Mouse (Mus musculus) G1E (cell line): ENCODE data around the gene Foxn3.

ENCODE experiments used
- CTCF ChIP-seq: IDR thresholded peaks from 2 replicates; pipeline ENCODE4 v1.5.1; 2012; ENCODE audit warnings: low read depth, low read length, inconsistent platforms, mixed read lengths
- GATA1 ChIP-seq: IDR thresholded peaks from 2 replicates; pipeline ENCODE4 v1.6.1; 2012; ENCODE audit warnings: borderline replicate concordance, low read length, inconsistent platforms, mixed read lengths
- GATA2 ChIP-seq: IDR thresholded peaks from 2 replicates; pipeline ENCODE4 v1.6.1; 2012; ENCODE audit warnings: low read depth, low read length, inconsistent platforms, borderline replicate concordance
- POLR2AphosphoS5 ChIP-seq: IDR thresholded peaks from 2 replicates; pipeline ENCODE4 v1.6.1; 2012; ENCODE audit warnings: low read depth, low read length, inconsistent platforms; ENCODE audit not compliant: insufficient replicate concordance
- TAL1 ChIP-seq: conservative IDR thresholded peaks from 2 replicates; pipeline ENCODE4 v1.6.1; 2012; ENCODE audit warnings: low read depth, low read length, inconsistent platforms, mixed read lengths

DNA sequence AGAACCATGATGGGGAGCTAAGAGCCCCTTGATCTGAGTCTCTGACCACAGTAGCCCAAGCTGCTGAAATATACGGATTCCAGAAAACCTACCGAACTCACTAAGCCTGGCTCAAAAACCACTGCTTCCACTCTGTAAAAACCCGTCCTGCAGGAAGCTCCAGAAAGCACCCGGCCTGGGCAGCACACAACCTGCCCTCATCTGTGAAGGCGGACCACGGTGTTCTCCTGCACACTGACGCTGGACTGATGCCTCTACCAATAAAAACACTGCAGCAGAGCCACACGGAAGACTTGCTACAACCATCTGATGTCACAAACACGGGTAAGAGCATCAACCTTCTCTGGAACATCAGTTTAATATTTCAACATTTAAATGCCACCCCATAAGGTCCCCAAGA lies 227.8 kb downstream of the Foxn3 start:
- TF ChIP-seq CTCF (no peak), GATA2 (no peak), GATA1 (no peak), POLR2AphosphoS5 (no peak), TAL1 (no peak)
